Mouse (Mus musculus): Measurements from ENCODE around the gene Snapc5. TPM values are rescaled to one million over a fixed set of nuclear protein-coding genes. Genes with fewer than 3 reads are reported as not detected.

The Snapc5 gene
- polyA plus RNA-seq, 1 experiment from 2014 or later, result 14.9 TPM

DNA sequence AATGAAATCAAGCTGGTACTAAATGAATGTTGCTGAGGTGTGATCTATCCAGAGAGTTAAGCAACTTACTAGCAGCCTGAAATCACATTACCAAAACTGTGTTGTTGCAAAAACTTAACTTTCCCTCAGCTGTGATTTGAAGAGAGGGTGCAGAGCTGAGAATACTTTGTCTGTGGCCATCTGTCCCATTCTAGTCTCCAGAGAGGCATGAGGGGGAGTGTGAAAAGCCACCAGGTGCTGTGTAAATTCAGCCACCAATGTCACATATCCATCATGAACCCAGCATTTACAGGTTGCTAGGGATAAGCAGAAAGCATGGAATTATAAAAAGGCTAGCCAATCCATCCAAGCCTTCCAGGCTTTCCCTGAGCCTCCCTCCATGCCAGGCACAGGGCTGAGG lies 49.9 kb downstream of the Snapc5 start:
- H3K27me3 ChIP-seq (replicated peaks), result no peaks in the 10 kb centered on the region
- H3K4me1 ChIP-seq, result peaks cover 24% of the 10 kb centered on the region
- no peak for ATAC-seq
- H3K9me3 ChIP-seq (replicated peaks), result no peaks in the 10 kb centered on the region
- H3K36me3 ChIP-seq, result no peaks in the 10 kb centered on the region
- H3K27ac ChIP-seq, result no peak overlapping the region
- H3K4me3 ChIP-seq, result no peak overlapping the region
- H3K9ac ChIP-seq, result no peak overlapping the region
- H3K4me2 ChIP-seq, result no peak overlapping the region

DNA sequence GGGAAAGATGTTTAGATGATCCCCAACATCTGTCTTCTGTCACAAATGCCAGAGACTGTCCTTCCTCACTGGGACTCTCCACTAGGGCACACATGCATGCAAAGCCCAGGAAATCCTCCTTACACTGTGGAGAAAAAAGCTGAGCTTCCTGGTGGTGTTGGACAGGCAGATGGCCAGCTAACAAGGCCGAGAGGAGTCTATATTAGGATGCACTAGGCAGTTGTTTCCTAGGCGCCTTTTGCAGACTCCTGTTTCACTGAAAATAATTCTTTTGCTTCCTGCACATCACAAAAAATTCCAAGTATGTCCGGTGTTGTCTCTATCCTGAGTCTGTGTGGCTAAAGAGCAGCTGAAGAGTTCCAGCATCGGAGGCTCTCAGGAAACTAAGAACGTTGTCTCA lies 52.1 kb downstream of the Snapc5 start:
- Histone ChIP-seq H3K4me1 (peaks cover 24% of the 10 kb centered on the region), H3K9me3 (replicated peaks) (no peaks in the 10 kb centered on the region), H3K27me3 (replicated peaks) (no peaks in the 10 kb centered on the region), H3K4me2 (no peak overlapping the region), H3K9ac (no peak overlapping the region), H3K4me3 (no peak overlapping the region), H3K36me3 (peaks cover 7% of the 10 kb centered on the region), H3K27ac (peak overlapping the region; percentile 15; the same call in 1 of the 2 replicates)
- 53% methylated on average over 5 of the region's 5 CpGs for WGBS (ENCODE audit: insufficient replicate concordance)
- no peak for ATAC-seq

DNA sequence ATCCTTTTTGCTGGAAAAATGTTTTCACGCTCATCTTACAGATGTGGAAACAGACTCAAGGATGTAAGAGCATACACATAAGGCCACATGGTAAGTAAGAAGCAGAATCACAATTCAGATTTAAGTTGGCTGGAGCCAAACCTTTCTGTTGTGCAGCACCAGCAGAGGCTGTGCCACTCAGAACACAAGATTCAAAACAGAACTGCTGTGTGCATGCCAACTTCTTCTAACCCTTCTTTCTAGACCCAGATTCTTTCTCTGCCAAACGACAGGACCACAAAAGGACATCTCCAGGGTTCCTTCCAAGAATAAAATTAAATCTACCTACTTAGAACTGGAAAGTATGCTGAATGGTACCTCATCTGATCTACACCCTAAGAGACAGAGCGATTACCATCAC lies 52.6 kb downstream of the Snapc5 start:
- Histone ChIP-seq H3K4me2 (no peak overlapping the region), H3K27me3 (replicated peaks) (no peaks in the 10 kb centered on the region), H3K27ac (peak overlapping the region; percentile 15; the same call in 1 of the 2 replicates), H3K4me3 (no peak overlapping the region), H3K9ac (no peak overlapping the region), H3K36me3 (peaks cover 10% of the 10 kb centered on the region), H3K4me1 (peaks cover 24% of the 10 kb centered on the region), H3K9me3 (replicated peaks) (no peaks in the 10 kb centered on the region)
- 81% methylated on average over 3 of the region's 3 CpGs for WGBS (ENCODE audit: insufficient replicate concordance)
- no peak for ATAC-seq

GRCm38 (mm10) chr9:64232257-64232957 lies 53.3 kb downstream of the Snapc5 start:
- whole genome bisulfite sequencing (ENCODE audit: insufficient replicate concordance), result 74% methylated on average over 9 of the region's 9 CpGs
- H3K9me3 ChIP-seq (replicated peaks), result no peaks in the 10 kb centered on the region
- H3K27ac ChIP-seq, result no peak overlapping the region
- ATAC-seq, result no peak
- H3K4me3 ChIP-seq, result no peak overlapping the region
- H3K4me2 ChIP-seq, result no peak overlapping the region
- peaks cover 24% of the 10 kb centered on the region for H3K4me1 ChIP-seq
- peaks cover 10% of the 10 kb centered on the region for H3K36me3 ChIP-seq
- no peaks in the 10 kb centered on the region for H3K27me3 ChIP-seq (replicated peaks)
- H3K9ac ChIP-seq, result no peak overlapping the region

Small RNA genes within 50 kb of the gene (microRNA-seq; reads per million reads assigned to microRNA genes)
- gene Gm24106, result not detected

Other genes starting within 250 kb of the Snapc5 start
- gene Smad6, start 157.2 kb upstream of the Snapc5 start, polyA plus RNA-seq (2016; fragmentation: Nextera tagmentation; extraction: Ambion mirVana), result 11.7 and 12.9 TPM in 2 replicates
- gene Lctl, start 62.1 kb upstream of the Snapc5 start, polyA plus RNA-seq (2016; fragmentation: Nextera tagmentation; extraction: Ambion mirVana), result not detected in 2 replicates
- 26.5 and 28.4 TPM in 2 replicates for gene Zwilch, start 6.2 kb upstream of the Snapc5 start, polyA plus RNA-seq (2016; fragmentation: Nextera tagmentation; extraction: Ambion mirVana)
- 1,196 and 1,210 TPM in 2 replicates for gene Rpl4, start 5.9 kb upstream of the Snapc5 start, polyA plus RNA-seq (2016; fragmentation: Nextera tagmentation; extraction: Ambion mirVana)
- 1.5 and 2.0 TPM in 2 replicates for gene Uchl4, start 55.9 kb downstream of the Snapc5 start, polyA plus RNA-seq (2016; fragmentation: Nextera tagmentation; extraction: Ambion mirVana)
- gene Map2k1, start 74.4 kb downstream of the Snapc5 start, polyA plus RNA-seq (2016; fragmentation: Nextera tagmentation; extraction: Ambion mirVana), result 41.2 and 43.8 TPM in 2 replicates
- gene Tipin, start 102.3 kb downstream of the Snapc5 start, polyA plus RNA-seq (2016; fragmentation: Nextera tagmentation; extraction: Ambion mirVana), result 269 and 280 TPM in 2 replicates
- gene Dis3l, start 162.0 kb downstream of the Snapc5 start, polyA plus RNA-seq (2016; fragmentation: Nextera tagmentation; extraction: Ambion mirVana), result 13.8 and 14.3 TPM in 2 replicates
- 0.27 and 0.31 TPM in 2 replicates for gene Megf11, start 206.4 kb downstream of the Snapc5 start, polyA plus RNA-seq (2016; fragmentation: Nextera tagmentation; extraction: Ambion mirVana)